Mouse (Mus musculus) adrenal gland, adult 18-20 months (tissue): ENCODE data around the gene Lrrc27. TPM values are rescaled to one million over a fixed set of nuclear protein-coding genes. Genes with fewer than 3 reads are reported as not detected.

Source experiments
- DNase-seq, 2 experiments: peaks; one replicate each; pipeline ENCODE4 v3.0.0; 2021 to 2022; ENCODE audit warnings: low spot score in 2 of 2
- long read RNA-seq, 2 experiments: library from polyadenylated mRNA; stranded (forward); transcript quantifications; one replicate each; pipeline ENCODE4 v2.0.0; 2021
- total RNA-seq, 2 experiments: library from RNA; stranded (reverse); gene quantifications; 1 replicate in 1 of 2; 2 replicates in 1 of 2; pipeline ENCODE4 v1.2.3; 2021

Gene Lrrc27
- 10 to 100 TPM in 1 of 2 experiments, 1 to 10 TPM in 1; 8.1 to 14.7 TPM for total RNA-seq
- long read RNA-seq, experiment 1, partial matches to known transcripts: 3 of 11 reads
- long read RNA-seq, experiment 1, other reads (novel, unspliced or antisense): 8 of 11 reads
- long read RNA-seq, experiment 2, partial matches to known transcripts: 2 of 7 reads
- long read RNA-seq, experiment 2, other reads (novel, unspliced or antisense): 5 of 7 reads

DNA sequence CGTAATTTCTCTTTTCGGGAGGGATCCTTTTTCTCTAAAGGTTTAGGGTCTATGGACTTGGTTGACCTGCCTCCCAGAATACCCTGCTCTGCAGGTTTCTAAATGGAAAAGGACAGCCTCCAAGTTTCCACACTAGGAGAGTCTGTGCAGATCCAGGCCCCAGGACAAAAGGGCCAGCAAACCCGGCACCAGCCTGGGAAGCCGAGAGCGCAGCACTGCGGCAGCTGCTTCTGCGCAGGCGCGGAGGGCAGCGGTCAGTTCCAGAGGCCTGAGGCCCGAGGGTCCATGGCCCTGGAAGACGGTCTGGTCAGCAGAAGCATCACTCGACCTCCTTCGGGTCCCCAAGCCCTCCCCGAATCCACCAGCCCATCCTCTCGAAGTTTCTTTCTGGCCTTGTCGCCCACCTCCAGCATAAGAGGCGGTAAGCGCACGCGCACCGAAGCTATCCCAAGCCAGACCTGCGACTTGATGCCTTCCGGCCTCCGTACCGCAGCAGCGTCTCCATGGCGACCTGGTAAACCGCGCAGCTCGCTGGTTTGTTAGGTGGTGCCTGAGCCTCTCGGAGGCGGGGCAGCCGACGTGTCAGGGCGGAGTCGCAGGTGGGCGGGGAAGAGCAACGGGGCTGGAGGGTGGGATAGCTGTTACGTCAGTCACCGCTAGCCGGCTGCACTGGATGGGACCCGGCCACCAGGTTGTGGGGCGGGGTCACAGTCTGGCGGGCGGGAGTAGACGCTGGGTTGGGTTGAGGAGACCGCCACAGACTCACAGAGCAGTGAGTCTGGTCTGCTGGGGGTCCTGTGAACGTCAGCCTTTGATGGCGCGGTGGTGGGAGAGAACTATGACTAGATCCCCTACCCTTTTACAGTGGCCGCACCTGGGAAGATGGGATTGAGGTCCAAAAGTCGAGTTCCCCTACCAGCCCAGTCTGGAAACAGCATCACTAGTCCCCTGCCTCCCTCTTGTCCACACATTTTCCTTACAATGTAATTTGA lies at the start of gene Lrrc27, which contains the start of gene Stk32c:
Gene Lrrc27, plus strand, starts transcription at position 235 of the 992 bp plus-strand sequence.
Gene Stk32c, minus strand, starts transcription at position 554 of the 992 bp plus-strand sequence.
- DNase-seq: peak; percentile 93 to 95

GRCm38 (mm10) chr7:139164410-139164809 lies 48.4 kb upstream of the Lrrc27 start:
- no peak for DNase-seq

DNA sequence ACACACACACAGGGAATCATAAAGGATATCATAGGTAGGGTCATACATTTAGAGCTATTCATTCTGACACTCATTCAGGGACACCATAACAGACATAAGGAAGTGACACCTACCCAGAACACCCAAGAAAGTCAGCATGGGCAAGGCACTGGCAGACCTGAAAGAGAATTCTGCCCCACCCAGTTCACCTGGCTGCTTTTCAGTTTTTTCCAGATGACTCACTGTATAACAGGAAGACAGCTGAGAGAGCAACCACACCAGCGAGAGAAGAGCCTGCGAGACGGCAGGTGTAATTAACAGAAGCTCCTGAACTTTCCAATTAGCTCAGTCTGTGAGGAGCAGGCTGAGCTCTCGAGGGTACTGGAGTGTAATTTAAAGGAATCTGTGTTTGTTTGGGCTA lies 43.6 kb upstream of the Lrrc27 start:
- DNase-seq: no peak

DNA sequence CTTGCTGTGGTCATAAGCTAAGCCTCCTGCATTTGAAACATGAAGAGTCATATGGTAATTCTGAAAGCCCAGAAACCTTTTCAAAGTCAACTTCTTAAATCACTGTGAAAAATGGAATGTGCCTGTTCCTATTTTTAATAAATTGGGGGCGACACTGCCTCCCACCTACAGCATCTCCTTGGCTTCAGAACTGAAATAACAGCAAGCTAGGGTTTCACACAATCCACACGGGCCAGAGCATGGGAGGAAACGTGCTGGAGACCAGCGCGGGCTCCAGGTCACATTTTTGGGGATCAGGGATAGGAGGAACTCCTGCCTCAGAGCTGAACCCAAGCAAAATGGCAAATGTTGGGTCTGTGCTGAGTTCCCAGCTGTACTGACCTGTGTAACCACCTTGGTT lies 33.5 kb upstream of the Lrrc27 start:
- no peak for DNase-seq

DNA sequence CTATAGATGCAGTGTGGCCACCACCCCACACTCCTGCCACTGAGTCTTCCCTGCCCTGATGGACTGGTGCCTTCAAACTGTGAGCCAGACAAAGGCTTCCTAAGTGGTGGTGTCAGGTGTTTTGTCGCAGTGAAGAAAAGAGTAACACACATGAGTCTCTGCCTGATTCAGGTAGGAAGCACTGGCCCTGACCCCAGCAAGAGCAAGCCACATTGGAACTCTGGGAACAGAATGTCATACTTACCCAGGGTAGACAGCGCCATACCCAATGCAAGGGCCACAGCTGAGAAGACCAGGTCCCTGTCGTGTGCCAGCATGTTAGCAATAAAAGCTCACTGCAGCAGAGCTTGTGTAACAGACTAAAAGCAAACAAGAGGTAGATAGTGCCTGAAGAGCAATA lies 32.7 kb upstream of the Lrrc27 start:
- DNase-seq: no peak

DNA sequence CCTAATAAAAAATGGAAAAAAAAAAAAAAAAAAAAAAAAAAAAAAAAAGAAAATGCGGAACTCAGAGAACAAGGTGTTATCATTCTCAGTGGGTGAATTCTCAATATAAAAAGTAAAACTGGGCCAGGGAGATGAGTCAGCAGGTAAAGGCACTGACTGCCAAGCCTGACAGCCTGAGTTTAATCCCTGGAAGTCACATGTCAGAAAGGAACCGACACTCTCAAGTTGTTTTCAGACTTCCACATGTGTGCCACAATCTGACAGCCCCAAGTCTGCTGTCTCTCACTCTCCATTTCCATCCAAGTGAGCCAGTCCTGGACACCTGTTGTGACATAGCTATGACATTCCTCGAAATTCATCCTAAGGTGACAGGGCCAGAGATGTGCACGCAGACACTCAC lies 28.4 kb upstream of the Lrrc27 start:
- DNase-seq: no peak

DNA sequence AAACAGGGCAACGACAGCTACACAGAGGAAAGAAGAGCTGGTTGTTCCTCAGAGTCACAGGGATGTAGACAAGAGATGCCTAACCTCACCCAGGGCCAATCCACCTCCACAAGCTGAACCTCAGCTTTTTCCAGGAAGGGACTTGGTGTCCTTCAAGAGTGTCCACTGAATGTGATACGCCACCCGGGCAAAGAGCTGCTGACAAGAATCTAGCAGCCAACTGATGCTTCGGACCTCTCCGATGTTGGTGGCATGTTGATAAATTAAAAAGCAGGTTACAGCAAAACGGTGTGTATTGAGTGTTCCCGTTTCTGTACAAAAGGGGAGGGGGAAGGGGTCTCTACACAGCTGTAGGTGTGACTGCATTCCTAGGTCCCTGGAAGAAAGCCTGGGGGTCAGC lies 27.9 kb upstream of the Lrrc27 start:
- no peak for DNase-seq

- DNase-seq: no peak
Measured at GRCm38 (mm10) chr7:139185971-139186370, 26.8 kb upstream of the Lrrc27 start.

DNA sequence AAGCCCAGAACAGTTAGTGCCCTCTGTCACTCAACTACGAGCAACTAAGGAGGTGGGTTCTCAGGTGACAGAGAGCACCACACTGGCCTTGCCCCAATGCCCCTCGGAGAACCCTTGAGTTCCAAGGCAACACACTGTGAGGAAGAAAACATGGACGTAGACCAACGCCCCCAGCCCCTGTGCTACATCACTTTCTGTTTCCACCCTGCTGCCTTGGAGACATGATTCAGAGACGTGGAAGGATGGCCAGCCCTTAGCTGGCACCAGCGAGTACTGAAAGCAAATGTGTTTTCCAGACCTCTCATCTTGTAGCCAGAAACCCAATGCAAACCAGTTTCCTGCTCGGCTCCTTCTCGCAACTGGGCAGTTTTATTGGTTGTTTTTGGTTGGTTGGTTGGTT lies 26.4 kb upstream of the Lrrc27 start:
- no peak for DNase-seq

GRCm38 (mm10) chr7:139187277-139187676 lies 25.5 kb upstream of the Lrrc27 start:
- no peak for DNase-seq

- DNase-seq: peak; percentile 78 to 83
Measured at GRCm38 (mm10) chr7:139187771-139188633, 24.8 kb upstream of the Lrrc27 start.

GRCm38 (mm10) chr7:139188634-139189207 lies 24.1 kb upstream of the Lrrc27 start:
- DNase-seq: no peak

GRCm38 (mm10) chr7:139190616-139191015 lies 22.2 kb upstream of the Lrrc27 start:
- no peak for DNase-seq

GRCm38 (mm10) chr7:139191619-139192018 lies 21.2 kb upstream of the Lrrc27 start:
- DNase-seq: no peak

DNA sequence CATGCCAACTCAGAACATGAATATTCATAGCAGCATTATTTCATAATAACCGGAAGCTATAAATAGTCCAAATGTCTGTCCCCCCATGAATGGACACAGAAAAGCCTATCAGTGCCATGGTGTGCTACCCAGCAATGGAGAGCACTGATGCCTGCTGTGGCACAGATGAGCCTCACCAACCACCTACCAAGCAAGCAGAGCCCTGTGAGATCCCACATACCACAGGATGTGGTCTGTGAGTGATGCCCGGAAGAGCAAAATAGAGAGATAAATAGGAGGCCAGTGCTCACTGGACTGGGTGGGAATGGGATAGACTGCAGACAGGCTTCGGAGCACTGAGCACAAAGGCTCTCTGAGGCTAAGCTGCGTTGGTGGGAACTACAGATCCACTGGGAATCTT lies 15.8 kb upstream of the Lrrc27 start:
- DNase-seq: no peak

GRCm38 (mm10) chr7:139200108-139200507 lies 12.7 kb upstream of the Lrrc27 start:
- peak; percentile 36 to 53 for DNase-seq

DNA sequence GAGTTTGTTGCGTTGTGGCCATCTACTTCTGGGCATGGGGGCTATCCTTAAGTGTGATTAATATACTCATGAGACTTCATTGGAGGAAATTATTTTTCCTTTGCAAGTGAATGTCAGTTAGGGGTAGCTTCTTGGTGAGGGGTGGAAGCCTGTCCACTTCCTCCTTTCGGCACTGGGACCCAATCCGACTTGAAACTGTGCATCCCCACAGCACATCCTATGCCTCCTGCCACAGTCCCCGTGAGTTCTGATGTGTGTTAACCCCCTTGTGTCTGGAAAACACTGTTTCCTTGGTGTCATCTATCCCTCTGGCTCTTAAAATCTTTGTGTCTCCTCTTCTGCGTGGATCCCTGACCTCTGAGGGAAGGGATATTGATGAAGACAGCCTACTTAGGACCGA lies 11.6 kb upstream of the Lrrc27 start:
- no peak for DNase-seq

DNA sequence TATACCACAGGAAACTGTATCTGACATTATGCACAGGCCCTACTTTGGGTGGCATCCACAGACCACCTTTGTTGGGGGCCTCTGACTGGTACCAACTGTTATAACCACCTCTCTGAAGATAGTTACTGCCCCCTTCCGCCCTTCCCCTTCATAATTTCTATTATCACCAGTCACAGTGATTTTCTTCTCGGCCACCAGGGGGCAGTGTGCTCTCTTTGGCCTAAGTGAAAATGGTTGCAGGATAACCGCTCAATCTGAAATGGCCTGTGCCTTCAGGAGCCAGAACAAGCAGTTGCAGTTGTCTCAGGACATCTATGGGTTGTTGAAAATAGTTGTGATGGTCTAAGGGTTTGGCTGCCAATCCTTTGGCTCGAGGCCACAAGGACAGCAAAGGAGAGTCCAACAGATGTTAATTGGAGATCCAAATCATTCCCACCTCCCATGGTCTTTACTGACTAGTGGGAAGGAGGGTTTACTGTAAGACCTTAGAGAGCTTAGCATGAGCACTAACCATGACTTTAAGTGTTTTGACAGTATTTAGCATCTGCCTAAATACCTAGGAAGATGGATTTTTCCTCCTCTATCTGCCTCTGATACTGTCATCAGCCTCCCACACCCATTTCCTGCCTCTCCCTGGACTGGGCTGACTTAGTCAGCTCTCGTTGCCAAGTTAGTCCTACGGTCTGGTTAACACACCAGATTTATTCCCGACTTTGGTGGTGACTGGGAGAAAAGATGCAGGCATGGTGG lies 4.6 kb upstream of the Lrrc27 start:
- peak in 1 of 2 experiments; percentile 53 for DNase-seq

- peak in 1 of 2 experiments; percentile 40 for DNase-seq
Measured at GRCm38 (mm10) chr7:139208773-139209095, 4.1 kb upstream of the Lrrc27 start.

- DNase-seq: no peak
Measured at GRCm38 (mm10) chr7:139211761-139212160, 1.0 kb upstream of the Lrrc27 start.
